Mouse (Mus musculus) liver, adult 2 months (tissue): ENCODE results near the gene Cc2d1b. TPM values are rescaled to one million over a fixed set of nuclear protein-coding genes. Genes with fewer than 3 reads are reported as not detected.
A peak's percentile ranks its signal among the peaks of the same experiment; 100 is the strongest.

Source experiments
- DNase-seq: peaks from one replicate; pipeline ENCODE4 v3.0.0-alpha.2; 2011; ENCODE audit warnings: low read depth, low spot score; ENCODE audit errors: extremely low read depth
- H3K27ac ChIP-seq: fragments of 200-500 bp; replicated peaks from 2 replicates; pipeline ENCODE4 v1.5.1; 2012; ENCODE audit warnings: low read depth, mild to moderate bottlenecking, control low read depth, inconsistent platforms, low read length; ENCODE audit not compliant: insufficient read depth
- H3K27me3 ChIP-seq: fragments of 200-500 bp; 2 replicates; pipeline ENCODE4 v1.6.1; 2012; ENCODE audit warnings: mild to moderate bottlenecking, moderate library complexity, low read length, inconsistent platforms; ENCODE audit not compliant: control insufficient read depth, insufficient read depth
- H3K36me3 ChIP-seq: fragments of 200-500 bp; 2 replicates; pipeline ENCODE4 v1.6.1; 2012; ENCODE audit warnings: low read length, inconsistent platforms; ENCODE audit not compliant: control insufficient read depth, insufficient read depth
- H3K4me1 ChIP-seq: fragments of 200-500 bp; 2 replicates; pipeline ENCODE4 v1.6.1; 2011; ENCODE audit warnings: low read length; ENCODE audit not compliant: control insufficient read depth, insufficient read depth
- H3K4me3 ChIP-seq: fragments of 200-500 bp; 2 replicates; pipeline ENCODE4 v1.5.1; 2011; ENCODE audit warnings: low read depth, mild to moderate bottlenecking, control low read depth, low read length, moderate library complexity; ENCODE audit not compliant: insufficient read depth
- H3K79me2 ChIP-seq: fragments of 200-500 bp; 2 replicates; pipeline ENCODE4 v1.6.1; 2012; ENCODE audit warnings: inconsistent platforms, mild to moderate bottlenecking, low read length, moderate library complexity; ENCODE audit not compliant: control insufficient read depth, insufficient read depth
- H3K9ac ChIP-seq: fragments of 200-500 bp; 2 replicates; pipeline ENCODE4 v1.6.1; 2012; ENCODE audit warnings: low read depth, mild to moderate bottlenecking, control low read depth, inconsistent platforms, low read length
- CTCF ChIP-seq: fragments of 200-500 bp; IDR thresholded peaks from 2 replicates; pipeline ENCODE4 v1.5.1; 2011; ENCODE audit warnings: low read depth, low read length, control low read depth
- POLR2A ChIP-seq: fragments of 200-500 bp; IDR thresholded peaks from 2 replicates; pipeline ENCODE4 v1.6.1; 2011; ENCODE audit warnings: low read length, control low read depth; ENCODE audit not compliant: insufficient read depth; ENCODE audit errors: extremely low read depth
- whole genome bisulfite sequencing: fragments of 180-500 bp; shearing (Covaris S2); methylation state at CpG from one replicate; pipeline ENCODE4 v1.1.7; 2018; 5-methylcytosine and 5-hydroxymethylcytosine counted together
- polyA plus RNA-seq: library from polyadenylated mRNA; depleted of rRNA; stranded (reverse); fragments of >200 nt; gene quantifications from 2 replicates; pipeline ENCODE4 v1.2.3, GENCODE M21; 2012; rRNA removed
- total RNA-seq: library from RNA; depleted of rRNA; stranded (reverse); fragments of >200 nt; gene quantifications from 2 replicates; pipeline ENCODE4 v1.2.3, GENCODE M21; 2014; rRNA removed

Gene Cc2d1b
- total RNA-seq (7.1 and 8.7 TPM in 2 replicates), polyA plus RNA-seq (6.7 and 9.5 TPM in 2 replicates)

- H3K4me1 ChIP-seq = peaks cover 12% of the 10 kb centered on the region
- H3K27ac ChIP-seq = peak within 1 kb of the TSS; percentile 19; the same call in 1 of the 2 replicates
- WGBS = under 1% methylated on average over 86 of the region's 86 CpGs
- H3K79me2 ChIP-seq = no peaks in the 10 kb centered on the region; the same call in 1 of the 2 replicates
- peak; percentile 64 for DNase-seq
- H3K4me3 ChIP-seq = peak within 1 kb of the TSS; percentile 79
- H3K9ac ChIP-seq = peak within 1 kb of the TSS; percentile 88
- peak; percentile 58; the same call in 1 of the 2 replicates for TF ChIP-seq POLR2A
- no peak for TF ChIP-seq CTCF
- H3K36me3 ChIP-seq = 0 out of 2 replicates have a peak, but pooled peaks cover 2% of the 10 kb centered on the region
- no peaks in the 10 kb centered on the region for H3K27me3 ChIP-seq
These were observed at the start of gene Cc2d1b for GRCm38 (mm10) chr4:108619587-108620341. Gene Cc2d1b, plus strand, starts transcription at chr4:108619940.

GRCm38 (mm10) chr4:108572644-108573043 is 47.1 kb upstream of the Cc2d1b start:
- Histone ChIP-seq H3K27me3 (no peaks in the 10 kb centered on the region), H3K9ac (no peak overlapping the region), H3K27ac (no peak overlapping the region), H3K4me1 (no peaks in the 10 kb centered on the region), H3K4me3 (no peak overlapping the region), H3K79me2 (no peaks in the 10 kb centered on the region), H3K36me3 (peaks cover 50% of the 10 kb centered on the region)
- DNase-seq = no peak
- no peak for TF ChIP-seq CTCF
- no peak for TF ChIP-seq POLR2A
- 90% methylated on average over 3 of the region's 3 CpGs for WGBS

GRCm38 (mm10) chr4:108578840-108579742 is 40.6 kb upstream of the Cc2d1b start, which contains the start of the genes Prpf38a and Orc1:
Gene Prpf38a, minus strand, starts transcription at chr4:108579336.
Gene Orc1, plus strand, starts transcription at chr4:108579423.
- no peaks in the 10 kb centered on the region; the same call in 1 of the 2 replicates for H3K4me1 ChIP-seq
- DNase-seq = peak; percentile 91
- WGBS = under 1% methylated on average over 64 of the region's 64 CpGs
- H3K79me2 ChIP-seq = no peaks in the 10 kb centered on the region
- H3K4me3 ChIP-seq = peak within 1 kb of the TSS; percentile 72
- H3K9ac ChIP-seq = peak within 1 kb of the TSS; percentile 59
- TF ChIP-seq CTCF (no peak), POLR2A (no peak)
- H3K27me3 ChIP-seq = no peaks in the 10 kb centered on the region
- H3K27ac ChIP-seq = no peak within 1 kb of the TSS
- H3K36me3 ChIP-seq = peaks cover 11% of the 10 kb centered on the region

- peak overlapping the region; percentile 59 for H3K9ac ChIP-seq
- H3K79me2 ChIP-seq = no peaks in the 10 kb centered on the region
- peak overlapping the region; percentile 72 for H3K4me3 ChIP-seq
- no peak for DNase-seq
- WGBS = 5% methylated on average over 16 of the region's 16 CpGs
- peaks cover 8% of the 10 kb centered on the region for H3K36me3 ChIP-seq
- H3K4me1 ChIP-seq = no peaks in the 10 kb centered on the region; the same call in 1 of the 2 replicates
- TF ChIP-seq CTCF = no peak
- TF ChIP-seq POLR2A = no peak
- H3K27ac ChIP-seq = no peak overlapping the region
- H3K27me3 ChIP-seq = no peaks in the 10 kb centered on the region
These were observed 39.9 kb upstream of the Cc2d1b start for GRCm38 (mm10) chr4:108579743-108580411.

GRCm38 (mm10) chr4:108593376-108593775 is 26.4 kb upstream of the Cc2d1b start:
- TF ChIP-seq CTCF = no peak
- no peak for TF ChIP-seq POLR2A
- Histone ChIP-seq H3K27me3 (no peaks in the 10 kb centered on the region), H3K36me3 (no peaks in the 10 kb centered on the region), H3K4me1 (no peaks in the 10 kb centered on the region), H3K9ac (no peak overlapping the region), H3K4me3 (no peak overlapping the region), H3K27ac (no peak overlapping the region), H3K79me2 (no peaks in the 10 kb centered on the region)
- DNase-seq = no peak
- WGBS = 83% methylated on average over 2 of the region's 2 CpGs
